Mouse (Mus musculus) midbrain, postnatal 0 days (tissue): ENCODE measurements around the gene Hgd. TPM values are rescaled to one million over a fixed set of nuclear protein-coding genes. Genes with fewer than 3 reads are reported as not detected.
"Not testable (repeated sequence)": the region's sequence is repeated elsewhere in the genome, so short reads cannot be mapped to it uniquely, and the experiment has no call there.

Source experiments
- ATAC-seq: fragments of 200-750 bp; cut with Nextera tagmentation; 2 replicates; pipeline ENCODE4 v1.8.0; 2017; ENCODE audit warnings: moderate number of reproducible peaks, mild to moderate bottlenecking, moderate TSS enrichment, moderate library complexity; ENCODE audit not compliant: low FRiP score
- DNase-seq: peaks from one replicate; pipeline ENCODE4 v3.0.0-alpha.2; 2015; ENCODE audit warnings: low spot score
- H3K27ac ChIP-seq: fragments of 300-500 bp; sonication (generic); 2 replicates; pipeline ENCODE4 v1.5.1; 2014; ENCODE audit warnings: low read depth, mild to moderate bottlenecking, low read length, mixed read lengths
- H3K27me3 ChIP-seq: fragments of 300-500 bp; sonication (generic); 2 replicates; pipeline ENCODE4 v1.6.1; 2014; ENCODE audit warnings: low read length, control low read depth, mixed read lengths; ENCODE audit not compliant: insufficient read depth
- H3K36me3 ChIP-seq: fragments of 300-500 bp; sonication (generic); 2 replicates; pipeline ENCODE4 v1.6.1; 2014; ENCODE audit warnings: low read length, control low read depth, mixed read lengths; ENCODE audit not compliant: insufficient read depth
- H3K4me1 ChIP-seq: fragments of 300-500 bp; sonication (generic); 2 replicates; pipeline ENCODE4 v1.6.1; 2014; ENCODE audit warnings: mild to moderate bottlenecking, control low read depth, antibody characterized with exemption, low read length, mixed read lengths; ENCODE audit not compliant: insufficient read depth
- H3K4me2 ChIP-seq: fragments of 300-500 bp; sonication (generic); 2 replicates; pipeline ENCODE4 v1.6.1; 2014; ENCODE audit warnings: low read depth, mild to moderate bottlenecking, low read length, mixed read lengths; ENCODE audit not compliant: poor library complexity, severe bottlenecking
- H3K4me3 ChIP-seq: fragments of 300-500 bp; sonication (generic); 2 replicates; pipeline ENCODE4 v1.5.1; 2014; ENCODE audit warnings: low read depth, mild to moderate bottlenecking, low read length, moderate library complexity
- H3K9ac ChIP-seq: fragments of 300-500 bp; sonication (generic); replicated peaks from 2 replicates; pipeline ENCODE4 v1.6.1; 2014; ENCODE audit warnings: mild to moderate bottlenecking, low read length, moderate library complexity, mixed read lengths; ENCODE audit not compliant: poor library complexity, severe bottlenecking
- H3K9me3 ChIP-seq: fragments of 300-500 bp; sonication (generic); 2 replicates; pipeline ENCODE4 v1.6.1; 2016; ENCODE audit warnings: low read length, control low read depth
- CTCF ChIP-seq: IDR thresholded peaks from 2 replicates; pipeline ENCODE4 v1.5.1; 2016; ENCODE audit warnings: antibody characterized with exemption, mild to moderate bottlenecking
- WGBS: fragments of 180-500 bp; shearing (Covaris S2); extraction: QIAGEN DNeasy Blood & Tissue Kit; methylation state at CpG from one replicate; pipeline ENCODE4 v1.1.7; 2014; 5-methylcytosine and 5-hydroxymethylcytosine counted together
- polyA plus RNA-seq: library from polyadenylated mRNA; unstranded; fragments of >200 nt; fragmentation: Nextera tagmentation; extraction: Ambion mirVana; gene quantifications from 2 replicates; pipeline ENCODE4 v1.2.1, GENCODE M21; 2015
- total RNA-seq: library from RNA; depleted of rRNA; stranded (reverse); fragments of >200 nt; gene quantifications from 2 replicates; pipeline ENCODE4 v1.2.3, GENCODE M21; 2014

The Hgd gene
- total and polyA plus RNA-seq, 2 experiments from 2014 or later: 0.27 to 0.43 TPM

DNA sequence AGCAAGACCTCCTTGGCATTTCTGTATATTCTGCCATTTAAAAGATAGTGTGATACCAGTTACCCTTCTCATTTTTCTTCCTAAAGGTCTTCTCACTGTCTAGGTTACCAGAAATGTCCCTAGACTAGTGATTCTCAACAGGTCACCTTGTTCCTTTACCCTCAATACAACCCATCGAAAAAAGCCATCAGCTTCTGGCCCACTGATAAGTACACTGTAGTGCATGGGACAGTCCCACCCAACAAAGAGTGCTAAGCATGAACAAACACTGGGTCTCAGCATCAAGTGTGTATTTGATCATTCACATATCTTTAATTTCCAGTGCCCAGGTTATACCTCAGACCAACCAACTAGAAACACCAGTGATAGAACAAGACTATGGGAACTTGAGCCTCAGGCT is 55.1 kb downstream of the Hgd start:
- no peak overlapping the region for H3K4me2 ChIP-seq
- no peaks in the 10 kb centered on the region for H3K27me3 ChIP-seq
- H3K4me1 ChIP-seq: no peaks in the 10 kb centered on the region
- H3K9ac ChIP-seq: no peak overlapping the region
- H3K27ac ChIP-seq: no peak overlapping the region
- TF ChIP-seq CTCF: no peak
- H3K9me3 ChIP-seq: no peaks in the 10 kb centered on the region
- no peaks in the 10 kb centered on the region for H3K36me3 ChIP-seq
- H3K4me3 ChIP-seq: no peak overlapping the region
- whole genome bisulfite sequencing: 92% methylated on average over 1 of the region's 1 CpGs
- ATAC-seq (no peak), DNase-seq (no peak)

DNA sequence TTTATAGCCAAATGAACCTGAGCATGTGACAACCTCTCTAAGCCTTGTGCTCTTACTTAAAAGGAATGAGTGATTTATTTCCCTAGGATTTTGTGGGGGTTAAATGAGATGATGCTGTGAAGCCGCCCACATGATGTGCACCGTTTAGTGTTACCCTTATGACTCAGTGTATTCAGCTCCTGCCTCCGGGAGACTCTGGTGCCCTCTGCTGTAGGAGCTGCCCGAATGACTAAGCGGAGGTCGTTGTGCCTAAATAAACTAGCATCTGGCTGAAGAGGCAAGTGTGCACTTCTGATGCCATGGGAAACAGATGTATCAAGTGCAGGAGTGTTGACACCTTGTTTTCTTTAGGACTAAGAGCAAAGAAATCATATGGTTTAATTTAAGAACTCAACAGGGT is 56.2 kb downstream of the Hgd start:
- no peak overlapping the region for H3K27ac ChIP-seq
- no peaks in the 10 kb centered on the region for H3K36me3 ChIP-seq
- H3K4me2 ChIP-seq: no peak overlapping the region
- ATAC-seq (no peak), DNase-seq (no peak)
- WGBS: 63% methylated on average over 6 of the region's 6 CpGs
- no peaks in the 10 kb centered on the region for H3K4me1 ChIP-seq
- peak; percentile 13; the same call in 1 of the 2 replicates for TF ChIP-seq CTCF
- H3K4me3 ChIP-seq: no peak overlapping the region
- no peaks in the 10 kb centered on the region for H3K27me3 ChIP-seq
- H3K9me3 ChIP-seq: no peaks in the 10 kb centered on the region
- no peak overlapping the region for H3K9ac ChIP-seq

DNA sequence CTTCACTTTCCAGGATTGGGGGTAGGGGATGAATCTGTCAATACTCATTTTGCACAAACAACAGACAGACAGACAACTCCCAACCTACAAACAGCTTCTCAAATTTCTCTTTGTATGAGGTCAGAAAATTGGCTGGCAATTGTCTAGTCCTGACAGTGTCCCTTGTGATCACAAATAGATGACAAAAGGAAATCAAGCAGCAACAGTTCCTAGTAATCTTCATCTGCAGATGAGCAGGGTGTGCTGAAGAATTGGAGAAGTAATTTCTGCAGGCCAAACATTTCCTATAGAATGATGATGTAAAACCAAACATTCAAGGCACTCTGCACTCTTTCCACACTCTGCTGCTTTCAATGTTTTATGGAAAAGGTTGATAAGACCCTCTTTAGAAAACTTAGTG is 57.8 kb downstream of the Hgd start:
- no peak for TF ChIP-seq CTCF
- no peaks in the 10 kb centered on the region for H3K4me1 ChIP-seq
- ATAC-seq (no peak), DNase-seq (no peak)
- H3K27me3 ChIP-seq: no peaks in the 10 kb centered on the region
- no peak overlapping the region for H3K9ac ChIP-seq
- H3K4me2 ChIP-seq: no peak overlapping the region
- no peak overlapping the region for H3K27ac ChIP-seq
- H3K4me3 ChIP-seq: no peak overlapping the region
- no peaks in the 10 kb centered on the region for H3K36me3 ChIP-seq
- H3K9me3 ChIP-seq: no peaks in the 10 kb centered on the region

DNA sequence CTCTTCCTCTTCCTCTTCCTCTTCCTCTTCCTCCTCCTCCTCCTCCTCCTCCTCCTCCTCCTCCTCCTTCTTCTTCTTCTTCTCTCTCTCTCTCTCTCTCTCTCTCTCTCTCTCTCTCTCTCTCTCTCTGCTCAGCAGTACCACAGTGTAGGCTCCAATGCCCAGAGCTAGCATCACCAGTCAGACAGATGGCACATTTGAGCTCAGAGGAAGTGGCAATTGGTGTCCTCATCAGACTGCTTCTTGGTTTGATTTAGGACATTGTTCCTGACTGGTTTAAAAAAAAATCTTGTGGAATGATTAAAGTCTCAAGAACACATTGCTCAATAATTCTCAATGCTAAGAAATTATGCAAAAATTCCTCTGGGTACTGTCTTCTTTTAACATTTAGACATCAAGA is 60.6 kb downstream of the Hgd start:
- H3K27me3 ChIP-seq, H3K4me3 ChIP-seq, H3K4me2 ChIP-seq, ATAC-seq, H3K36me3 ChIP-seq, H3K4me1 ChIP-seq, H3K27ac ChIP-seq, H3K9ac ChIP-seq, DNase-seq, H3K9me3 ChIP-seq: not testable (repeated sequence)

DNA sequence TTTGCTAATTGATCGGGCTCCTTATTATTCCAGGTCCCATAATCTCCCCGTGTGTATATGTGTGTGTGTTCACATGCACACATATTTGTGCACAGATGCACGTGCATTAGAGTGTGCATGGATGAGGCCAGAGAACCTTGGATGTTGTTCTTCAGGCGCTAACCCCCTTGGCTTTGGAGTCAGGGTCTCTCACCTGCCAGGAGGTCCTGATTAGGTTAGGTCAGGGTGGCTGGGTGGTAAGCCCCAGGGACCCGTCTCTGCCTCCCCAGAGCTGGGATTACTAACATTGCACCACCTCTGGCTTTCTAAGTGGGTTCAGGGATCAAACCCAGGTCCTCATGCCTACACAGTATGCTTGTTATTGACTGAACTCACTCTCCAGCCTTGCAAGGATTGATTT is 64.5 kb downstream of the Hgd start:
- Histone ChIP-seq H3K36me3 (peaks cover 26% of the 10 kb centered on the region), H3K4me2 (no peak overlapping the region), H3K9me3 (no peaks in the 10 kb centered on the region), H3K9ac (no peak overlapping the region), H3K4me1 (no peaks in the 10 kb centered on the region), H3K27me3 (no peaks in the 10 kb centered on the region), H3K27ac (no peak overlapping the region), H3K4me3 (no peak overlapping the region)
- TF ChIP-seq CTCF: no peak
- no peak for DNase-seq
- no peak for ATAC-seq
- WGBS: 92% methylated on average over 5 of the region's 5 CpGs

DNA sequence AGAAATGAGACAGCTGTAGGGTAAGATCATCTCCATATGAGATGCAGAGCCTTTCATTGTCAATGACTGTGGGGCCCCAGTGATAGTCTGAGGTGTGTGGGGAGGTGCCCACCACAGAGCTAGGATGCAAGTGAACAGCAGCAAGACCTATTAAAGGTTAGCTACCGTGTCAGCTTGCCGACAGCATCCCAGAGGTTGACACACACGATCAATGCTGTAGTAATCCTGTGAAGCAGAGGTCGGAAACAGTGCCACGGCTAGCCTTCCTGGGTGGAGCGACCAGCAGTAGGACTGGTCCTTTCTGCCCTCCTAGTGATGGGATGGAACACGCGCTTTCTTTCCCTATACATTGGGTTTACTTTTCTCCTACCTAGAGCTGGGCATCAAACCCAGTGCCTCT is 65.3 kb downstream of the Hgd start:
- Histone ChIP-seq H3K27me3 (no peaks in the 10 kb centered on the region), H3K36me3 (peaks cover 26% of the 10 kb centered on the region), H3K27ac (no peak overlapping the region), H3K4me3 (no peak overlapping the region), H3K4me2 (no peak overlapping the region), H3K9me3 (no peaks in the 10 kb centered on the region), H3K4me1 (no peaks in the 10 kb centered on the region), H3K9ac (no peak overlapping the region)
- WGBS: 96% methylated on average over 8 of the region's 8 CpGs
- no peak for TF ChIP-seq CTCF
- DNase-seq (no peak), ATAC-seq (peak; percentile 20; the same call in 1 of the 2 replicates)

DNA sequence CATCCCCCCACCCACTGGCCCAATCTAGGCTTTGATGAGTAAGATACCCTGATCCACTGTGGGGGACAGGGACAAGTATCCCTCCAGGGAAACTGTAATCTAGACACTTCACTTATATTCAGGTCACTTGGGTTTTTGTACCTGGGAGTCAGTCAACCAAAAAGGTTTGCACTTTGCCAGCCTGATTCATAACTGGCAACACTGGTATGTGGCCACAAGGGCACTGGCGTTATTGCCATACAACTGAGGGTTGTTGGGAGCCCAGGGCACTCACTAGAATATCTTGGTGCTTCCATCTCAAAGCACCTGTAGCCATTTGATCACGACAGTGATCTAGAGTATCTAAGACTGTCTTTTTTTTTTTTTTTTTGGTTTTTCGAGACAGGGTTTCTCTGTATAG is 65.8 kb downstream of the Hgd start:
- Histone ChIP-seq H3K27me3 (no peaks in the 10 kb centered on the region), H3K4me1 (no peaks in the 10 kb centered on the region), H3K4me3 (no peak overlapping the region), H3K9me3 (no peaks in the 10 kb centered on the region), H3K9ac (no peak overlapping the region), H3K4me2 (no peak overlapping the region), H3K36me3 (peaks cover 26% of the 10 kb centered on the region), H3K27ac (no peak overlapping the region)
- WGBS: 94% methylated on average over 3 of the region's 3 CpGs
- TF ChIP-seq CTCF: no peak
- ATAC-seq (no peak), DNase-seq (no peak)
